Mouse (Mus musculus): ENCODE data around the gene Otor. TPM values are rescaled to one million over a fixed set of nuclear protein-coding genes. Genes with fewer than 3 reads are reported as not detected.

Gene Otor
- total RNA-seq (2021): 1 to 10 TPM in 1 of 2 experiments, not detected in 1; 1.7 TPM

DNA sequence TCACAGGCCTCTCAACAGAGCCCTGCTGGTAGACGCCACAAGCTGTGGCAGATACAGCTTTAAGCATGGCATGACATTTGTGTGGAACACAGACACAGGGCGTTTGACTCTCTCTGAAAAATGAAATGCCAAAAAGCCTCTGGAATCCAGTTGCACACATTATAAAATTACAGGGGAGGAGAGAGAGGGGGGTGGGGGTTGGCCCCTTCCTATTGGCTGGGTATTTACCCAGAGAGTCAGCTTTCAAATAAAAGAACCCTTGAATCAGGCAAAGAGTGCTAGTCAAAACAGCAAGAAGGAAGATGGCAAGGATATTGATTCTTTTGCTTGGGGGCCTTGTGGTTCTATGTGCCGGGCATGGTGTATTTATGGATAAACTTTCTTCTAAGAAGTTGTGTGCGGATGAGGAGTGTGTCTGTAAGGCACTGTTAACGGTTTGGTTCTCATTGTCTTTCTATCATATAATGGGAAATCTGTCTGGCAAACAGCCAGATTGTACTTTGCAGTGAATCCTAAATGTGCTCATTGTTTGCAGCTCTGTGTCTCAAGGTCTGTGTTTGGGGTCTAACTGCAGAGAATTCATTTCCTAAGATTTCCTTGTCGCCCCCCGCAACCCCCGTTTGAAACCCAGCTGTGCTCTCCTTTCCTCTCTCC is at the start of gene Otor:
Gene Otor, plus strand, starts transcription at position 276 of the 654 bp plus-strand sequence.
- intact Hi-C loops (cut with DNase I): no loop called here
- DNase-seq: no peak

DNA sequence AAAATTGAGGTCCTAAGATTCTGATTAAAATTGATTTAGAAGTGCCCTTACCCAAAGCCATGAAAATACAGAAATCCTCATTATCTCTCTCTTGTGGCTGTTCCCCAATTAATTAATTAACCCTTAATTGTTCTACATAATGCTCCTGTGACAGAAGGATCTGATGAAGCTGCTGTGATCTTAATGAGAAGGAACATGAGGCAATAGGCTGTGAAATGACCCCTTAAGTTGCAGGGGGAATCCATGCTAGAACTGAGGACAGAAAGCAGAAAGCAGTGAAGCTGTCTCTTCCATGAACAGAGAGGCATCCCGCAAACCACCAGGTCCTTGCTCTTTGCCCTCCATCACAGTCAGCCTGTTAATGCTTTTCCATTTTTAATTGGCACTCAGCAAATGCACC is 47.0 kb upstream of the Otor start:
- intact Hi-C loops (cut with DNase I): no loop called here
- no peak for DNase-seq

DNA sequence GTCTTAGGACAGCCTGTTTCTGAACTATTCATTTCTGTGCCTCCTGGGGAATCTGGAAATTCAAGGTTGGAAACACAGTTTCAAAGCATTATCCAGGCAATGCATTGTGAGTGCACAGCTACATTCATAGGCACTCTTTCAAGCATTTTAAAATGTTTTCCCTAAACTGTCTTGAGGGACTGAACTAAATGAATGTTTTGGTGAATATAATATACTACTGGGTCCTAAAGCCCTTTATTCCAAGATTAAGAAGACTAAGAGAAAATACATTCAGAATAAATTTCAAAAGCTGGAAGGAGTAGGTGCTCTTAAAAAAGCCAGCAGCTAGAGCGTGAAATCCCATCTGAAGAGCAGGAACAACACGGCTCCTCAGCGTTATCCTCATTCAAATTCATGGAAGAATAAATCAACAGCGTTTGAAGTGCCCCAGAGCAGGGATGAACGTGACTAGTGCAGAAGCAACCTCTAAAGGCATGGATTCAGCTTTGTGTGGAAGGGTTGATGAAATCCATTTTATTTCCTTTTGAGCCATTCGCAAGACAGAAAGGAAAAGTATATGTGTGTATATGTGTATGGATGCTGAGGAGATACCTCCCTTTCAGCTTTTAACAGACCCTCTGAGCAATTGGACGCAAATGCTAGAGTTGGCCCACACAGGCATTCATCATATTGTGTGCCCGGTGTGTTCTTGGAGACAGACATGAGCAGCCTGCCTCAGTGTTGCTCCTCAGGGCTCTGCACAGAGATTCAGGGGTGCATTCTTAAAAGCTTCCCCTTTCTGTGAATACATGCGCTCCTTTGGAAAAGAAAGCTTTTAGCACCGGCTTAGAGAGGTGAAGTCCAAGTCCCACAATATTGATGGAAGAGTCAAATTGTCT is 45.7 kb upstream of the Otor start:
- intact Hi-C loops (cut with DNase I): no loop called here
- no peak for DNase-seq

DNA sequence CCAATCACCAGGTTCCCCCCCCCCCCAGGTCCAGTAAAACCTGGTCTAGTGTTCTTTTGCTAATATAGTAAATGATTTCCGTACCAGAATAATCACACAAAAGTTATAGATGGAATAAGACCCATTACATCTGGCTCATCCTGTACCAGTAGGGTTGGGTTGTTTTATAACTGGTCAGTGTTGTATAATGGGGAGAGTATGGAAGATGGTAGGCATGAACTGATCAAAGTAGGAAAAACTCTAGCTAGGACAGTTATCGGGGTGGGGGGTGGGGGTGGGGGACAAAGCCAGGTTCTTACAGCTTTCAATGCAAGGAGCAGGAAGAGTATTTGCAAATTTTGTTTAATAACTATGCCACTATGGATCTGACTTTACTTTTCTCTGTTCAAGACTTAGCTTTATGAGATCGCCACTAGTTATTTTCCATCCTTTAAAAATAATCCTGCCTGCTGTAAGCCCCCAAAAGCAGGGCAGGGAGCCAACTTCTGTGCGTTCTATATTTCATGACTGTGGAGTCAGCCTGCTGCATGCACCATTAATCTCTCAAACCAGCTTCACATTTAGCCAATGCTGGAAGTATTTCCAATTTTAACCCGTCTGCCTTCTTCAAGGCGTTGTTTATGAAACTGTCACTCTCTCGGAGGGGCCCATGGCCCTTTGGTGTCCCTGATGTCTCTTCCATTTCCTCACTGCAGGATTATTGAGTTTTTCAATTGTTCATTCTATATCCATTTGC is 43.8 kb upstream of the Otor start:
- intact Hi-C loops (cut with DNase I): no loop called here
- DNase-seq: no peak

DNA sequence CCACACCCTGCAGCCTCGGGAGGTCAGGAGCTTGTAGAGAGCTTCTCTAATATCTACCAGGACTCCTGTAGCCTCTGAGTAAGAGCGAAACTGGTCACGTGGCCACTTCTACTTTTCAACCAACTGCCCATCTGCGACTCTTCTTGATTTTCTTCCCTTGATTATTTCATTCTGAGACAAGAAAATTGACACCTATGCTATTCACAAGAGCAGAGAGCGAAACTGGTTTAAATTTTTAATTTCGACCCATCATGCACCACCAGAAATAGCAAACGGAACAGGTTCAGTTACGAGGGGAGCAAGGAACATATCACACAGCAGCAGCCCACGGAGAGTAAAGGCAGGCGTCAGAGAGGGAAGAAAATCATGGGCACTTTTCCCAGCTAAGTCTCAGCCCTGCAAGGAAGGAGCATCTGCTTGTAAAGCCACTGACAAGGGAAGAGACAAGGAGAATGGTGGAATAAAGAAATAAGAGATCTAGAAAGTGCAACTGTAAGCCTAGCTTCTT is 43.1 kb upstream of the Otor start:
- intact Hi-C loops (cut with DNase I): no loop called here
- DNase-seq: no peak

DNA sequence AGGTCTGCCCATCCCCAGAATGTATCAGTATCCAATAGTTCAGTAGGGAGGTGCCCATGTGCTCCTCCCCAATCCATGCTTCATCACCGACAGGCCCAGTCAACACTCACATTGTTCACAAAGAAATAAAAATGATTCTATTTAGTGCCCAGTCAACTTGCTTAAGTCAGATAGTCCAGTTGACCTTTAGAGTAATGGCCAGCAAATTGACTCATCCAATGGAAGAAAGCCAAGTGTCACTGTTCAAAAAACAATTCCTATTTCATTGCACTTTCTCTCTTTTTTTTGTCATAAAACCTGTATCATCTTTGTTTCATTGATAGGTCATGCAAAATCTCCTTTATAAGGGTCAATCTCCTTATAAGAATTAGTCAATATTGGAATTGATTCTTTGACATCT is 36.7 kb upstream of the Otor start:
- no peak for DNase-seq
- intact Hi-C loops (cut with DNase I): no loop called here

DNA sequence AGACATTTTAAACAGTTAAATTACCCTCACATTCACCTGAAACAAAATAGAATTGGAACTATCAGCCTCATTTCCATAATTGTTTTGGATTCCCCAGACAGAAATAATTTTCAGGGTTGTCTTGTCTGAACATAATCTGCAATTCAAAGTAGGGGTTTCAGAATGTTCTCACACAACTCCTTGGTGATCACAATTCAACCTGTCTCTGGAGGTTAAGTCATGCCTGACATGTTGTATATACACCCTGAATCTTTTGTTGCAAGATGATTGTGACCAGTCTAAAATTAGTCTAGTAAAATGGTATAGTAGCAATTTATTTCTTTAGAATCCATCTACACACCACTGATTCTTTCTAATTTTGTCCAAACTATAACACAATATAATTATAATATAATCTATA is 23.0 kb upstream of the Otor start:
- intact Hi-C loops (cut with DNase I): no loop called here
- no peak for DNase-seq

DNA sequence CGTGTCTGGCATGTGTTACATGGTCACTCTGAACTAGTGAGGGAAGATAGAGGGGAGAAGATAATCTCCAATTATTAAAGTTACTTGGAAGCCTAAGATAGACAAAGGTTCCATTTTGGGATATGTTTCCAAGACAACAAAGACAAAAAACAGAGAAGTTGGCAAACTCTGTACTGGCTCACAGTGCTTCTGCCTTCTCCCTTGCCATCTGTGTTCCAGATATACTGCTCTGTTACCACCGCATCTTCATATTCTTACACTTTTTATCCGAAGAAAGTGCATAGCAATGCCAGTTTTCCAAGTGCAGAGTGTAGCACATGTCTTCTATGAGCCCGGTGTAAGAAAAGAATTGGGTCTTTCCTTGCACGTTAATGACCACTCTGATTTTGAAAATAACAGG is 21.5 kb upstream of the Otor start:
- no peak for DNase-seq
- intact Hi-C loops (cut with DNase I): no loop called here

DNA sequence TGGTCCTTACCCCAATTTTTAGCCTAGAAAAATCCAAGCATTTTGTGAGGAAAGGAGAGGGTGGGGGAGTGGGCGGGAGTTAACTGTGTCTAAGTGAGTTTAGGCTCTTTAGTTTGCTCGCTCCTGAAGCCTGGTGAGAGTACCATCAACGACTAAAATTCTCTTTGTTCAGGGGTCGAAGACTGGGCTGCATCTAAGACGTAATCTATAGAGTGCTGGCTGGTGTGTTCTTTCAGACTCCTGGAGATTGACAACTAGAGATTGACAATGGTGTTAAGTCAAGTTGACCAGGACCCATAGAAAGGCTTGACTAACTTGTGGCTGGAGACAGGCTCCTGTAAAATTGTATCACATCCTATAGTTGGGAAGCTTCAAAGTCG is 15.9 kb upstream of the Otor start:
- no peak for DNase-seq
- intact Hi-C loops (cut with DNase I): no loop called here

DNA sequence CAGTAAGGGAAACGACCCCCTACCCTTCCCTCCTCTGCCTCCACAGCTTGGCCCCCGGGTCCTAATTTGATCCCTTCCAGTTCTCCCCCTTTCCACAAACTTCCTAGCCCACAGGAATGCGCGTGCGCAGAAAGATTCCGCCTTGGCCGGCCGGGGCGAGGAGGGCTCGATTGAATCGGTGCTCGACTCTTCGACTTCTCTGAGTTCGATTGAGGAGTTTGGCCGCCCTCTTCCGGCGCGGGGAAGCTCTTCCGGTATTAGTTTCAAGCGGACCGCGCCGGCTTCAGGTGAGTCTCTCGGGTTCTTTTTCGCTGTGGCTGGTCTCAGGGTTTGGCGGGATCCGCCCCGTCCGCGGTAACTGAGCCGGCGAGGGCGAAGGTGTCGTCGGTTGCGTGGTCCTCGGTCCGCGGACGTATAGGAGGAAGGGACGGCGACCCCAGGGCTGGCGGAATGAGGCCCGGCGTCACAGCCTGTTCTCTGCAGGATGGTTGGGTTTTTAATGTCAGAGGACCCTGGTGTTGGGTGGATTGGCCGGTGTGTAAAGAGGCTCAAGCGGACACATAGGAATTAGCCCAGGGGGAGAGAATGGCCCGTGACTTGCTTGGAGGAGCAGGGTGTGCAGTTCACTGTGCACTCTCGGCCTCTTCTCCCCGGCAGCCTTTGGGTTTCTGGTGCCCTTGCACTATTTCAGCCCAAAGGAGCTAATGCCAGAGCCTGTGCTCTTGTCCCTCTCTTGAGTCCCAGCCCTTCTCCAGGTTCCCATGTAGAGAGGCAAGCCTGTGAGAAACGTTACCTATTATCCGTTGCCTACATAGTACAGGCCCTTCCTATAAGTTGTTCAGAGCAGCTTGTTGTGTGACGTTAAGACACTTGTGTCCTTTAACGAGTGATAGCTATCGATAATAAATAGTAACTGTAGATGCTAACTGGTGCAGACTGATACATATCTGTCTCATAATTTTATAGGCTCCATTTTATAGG is 15.2 kb upstream of the Otor start, which contains the start of gene Snrpb2:
Gene Snrpb2, plus strand, starts transcription at position 228 of the 981 bp plus-strand sequence.
- peak; percentile 91 for DNase-seq
- intact Hi-C loops (cut with DNase I): no loop called here

DNA sequence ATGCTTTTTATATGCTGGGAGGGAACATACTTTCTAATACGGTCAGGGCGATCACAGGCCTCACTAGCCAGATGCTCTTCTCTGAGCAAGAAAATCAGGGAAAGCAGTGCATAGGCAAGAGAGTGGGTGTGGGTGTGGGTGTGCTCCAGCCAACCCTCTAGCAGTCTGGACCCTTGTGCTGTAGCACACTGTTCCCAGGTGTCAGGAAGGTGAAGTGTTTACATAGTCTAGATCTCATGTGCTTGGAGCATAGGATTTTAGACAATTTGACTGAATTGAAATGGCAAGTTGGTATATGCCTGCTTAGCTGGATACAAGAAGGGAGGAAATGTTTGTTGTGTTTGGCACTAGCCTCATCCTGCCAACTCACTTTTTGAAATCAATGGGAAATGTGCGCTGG is 12.4 kb upstream of the Otor start:
- intact Hi-C loops (cut with DNase I): no loop called here
- DNase-seq: no peak

DNA sequence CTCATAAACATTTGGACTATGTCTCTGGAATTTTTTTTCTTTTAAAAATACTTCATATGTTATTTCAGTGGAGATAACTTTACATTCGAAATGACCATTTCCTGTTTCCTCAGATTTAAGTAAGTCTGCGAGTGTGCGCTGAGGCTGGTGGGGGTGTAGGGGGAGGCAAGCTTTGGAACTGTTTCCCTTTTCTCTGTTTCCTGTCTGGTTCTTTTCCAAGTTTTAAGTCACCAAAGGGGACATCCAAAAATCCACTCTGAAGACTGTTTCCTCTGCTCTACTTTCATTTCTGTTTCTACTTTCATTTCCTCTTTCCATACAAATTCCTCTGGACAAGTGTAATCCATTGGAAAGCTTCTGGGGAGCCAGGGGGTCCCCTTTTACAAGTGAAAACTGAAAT is 3.4 kb downstream of the Otor start:
- intact Hi-C loops (cut with DNase I): no loop called here
- DNase-seq: no peak

DNA sequence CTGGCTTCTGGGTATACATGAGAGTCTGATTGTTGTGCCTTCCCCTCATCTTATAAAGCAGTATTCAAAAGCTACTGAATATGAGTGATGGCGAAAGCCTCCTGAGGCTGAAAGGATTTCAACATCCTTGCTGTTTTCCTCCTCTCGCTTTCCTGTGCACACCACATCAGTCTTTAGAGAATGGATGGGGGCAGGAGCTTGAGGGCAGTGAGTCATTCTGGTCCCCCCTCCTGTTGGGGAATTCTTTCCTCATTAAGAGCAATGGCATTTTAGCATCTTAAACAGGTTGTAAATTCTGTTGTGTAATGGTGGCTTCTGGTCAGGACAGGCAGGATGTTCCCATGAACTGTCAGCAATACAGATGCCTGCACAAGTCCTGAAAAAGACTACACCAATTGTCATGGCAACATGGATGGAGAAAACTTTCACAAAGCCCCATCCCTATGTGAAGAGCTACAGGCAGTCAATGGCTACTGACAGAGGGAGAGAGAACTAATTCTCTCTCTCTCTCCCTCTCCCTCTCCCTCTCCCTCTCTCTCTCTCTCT is 6.7 kb downstream of the Otor start:
- intact Hi-C loops (cut with DNase I): no loop called here
- no peak for DNase-seq

DNA sequence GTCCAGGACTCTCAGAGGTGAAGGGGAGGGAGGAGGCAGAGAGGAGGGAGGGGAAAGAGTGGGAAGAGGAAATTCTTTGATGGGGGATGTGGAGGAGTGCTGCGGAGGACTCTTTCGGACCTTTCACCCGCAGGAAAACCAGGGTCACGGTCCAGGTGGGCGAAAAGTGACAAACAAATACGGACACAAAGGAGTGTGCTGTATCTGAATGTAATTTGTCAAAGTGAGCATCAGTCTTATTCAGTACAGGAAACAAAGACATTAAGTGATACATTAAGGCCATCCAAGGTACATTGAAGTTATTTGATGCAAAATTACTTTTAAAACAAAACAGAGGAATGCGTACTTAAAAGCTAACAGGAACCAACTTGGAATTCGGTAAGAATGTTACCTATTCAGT is 11.6 kb downstream of the Otor start:
- intact Hi-C loops (cut with DNase I): loop anchor here (10.0 kb wide), 1 partner anchor 225 kb away; no protein-coding TSS in a partner anchor
- no peak for DNase-seq

DNA sequence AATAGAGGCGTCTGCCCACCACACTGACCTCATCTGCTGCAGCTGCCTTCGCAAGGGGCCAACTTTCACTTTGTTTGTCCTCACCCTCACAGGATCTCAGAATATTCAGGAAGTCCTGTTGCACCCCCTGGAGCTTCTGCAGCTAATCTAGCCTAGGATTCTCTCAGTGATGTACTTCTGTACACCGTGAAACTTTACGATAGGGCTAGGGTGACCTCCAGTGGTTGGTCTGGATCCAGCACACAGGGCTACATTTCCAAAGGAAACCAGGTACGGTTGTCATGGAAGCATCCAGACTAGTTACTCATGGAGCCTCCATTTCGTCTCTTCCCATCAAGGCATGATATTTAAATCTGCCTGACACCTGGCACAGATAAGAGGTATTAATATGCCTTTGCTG is 15.5 kb downstream of the Otor start:
- peak; percentile 61 for DNase-seq
- intact Hi-C loops (cut with DNase I): loop anchor here (10.0 kb wide), 1 partner anchor 229 kb away; no protein-coding TSS in a partner anchor

DNA sequence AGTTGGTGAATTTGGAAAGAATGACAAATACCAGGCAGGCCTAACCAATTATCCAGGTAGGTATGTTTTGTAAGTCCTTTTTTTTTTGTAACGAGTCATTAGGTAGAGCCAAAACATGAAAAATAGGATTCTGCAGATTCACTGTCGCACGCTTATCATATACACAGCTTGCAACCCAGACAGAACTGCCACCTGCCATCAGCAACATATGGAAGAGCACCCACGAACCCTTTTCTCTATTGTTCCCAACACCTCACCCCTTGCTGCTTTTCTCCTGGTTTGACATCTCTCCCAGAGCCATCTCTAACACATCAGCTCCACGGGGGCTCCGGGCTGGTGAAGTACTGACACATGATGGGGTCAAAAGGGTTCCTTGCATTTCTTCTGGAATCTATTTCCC is 16.5 kb downstream of the Otor start:
- intact Hi-C loops (cut with DNase I): loop anchor here (10.0 kb wide), 1 partner anchor 230 kb away; no protein-coding TSS in a partner anchor
- no peak for DNase-seq

DNA sequence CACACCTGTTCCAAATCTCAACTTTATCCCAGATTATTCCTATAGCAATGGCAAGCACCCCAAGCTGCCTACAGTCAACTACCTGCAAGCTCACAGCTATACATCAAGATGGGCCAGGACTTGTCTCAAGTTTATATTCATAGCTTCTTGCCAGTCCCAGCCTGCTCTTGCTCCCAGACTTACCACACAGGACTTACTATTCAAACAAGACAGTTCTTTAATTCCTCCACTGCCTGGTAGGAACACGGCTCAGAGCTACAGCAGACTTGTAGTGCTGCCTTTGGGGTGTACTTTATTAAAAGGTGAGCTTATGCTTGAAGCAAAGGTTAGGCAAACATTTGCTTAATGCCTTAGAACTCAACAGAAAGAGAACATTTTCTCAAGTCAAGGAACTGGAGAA is 18.9 kb downstream of the Otor start:
- intact Hi-C loops (cut with DNase I): loop anchor here (10.0 kb wide), 1 partner anchor 232 kb away; no protein-coding TSS in a partner anchor
- DNase-seq: no peak

DNA sequence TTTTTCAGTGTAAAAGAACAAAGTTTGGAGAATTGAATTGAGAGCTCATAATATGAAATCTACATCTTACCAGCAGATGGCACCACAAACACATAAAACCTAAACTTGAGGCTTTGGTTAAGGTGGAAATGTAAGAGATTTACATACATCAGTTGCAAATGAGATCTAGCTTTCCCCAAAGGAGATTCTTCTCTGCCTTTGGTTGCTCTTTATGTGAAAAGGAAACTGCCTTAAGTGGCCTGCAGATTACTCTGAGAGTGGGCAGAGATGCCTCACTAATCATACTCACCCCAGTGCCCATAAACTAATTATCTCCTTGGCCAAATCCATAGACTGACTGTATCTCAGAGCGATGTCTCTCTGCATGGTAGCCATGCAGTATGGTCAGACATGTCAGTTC is 35.6 kb downstream of the Otor start:
- intact Hi-C loops (cut with DNase I): loop anchor here (10.0 kb wide), 1 partner anchor 1341 kb away; no protein-coding TSS in a partner anchor
- DNase-seq: no peak

DNA sequence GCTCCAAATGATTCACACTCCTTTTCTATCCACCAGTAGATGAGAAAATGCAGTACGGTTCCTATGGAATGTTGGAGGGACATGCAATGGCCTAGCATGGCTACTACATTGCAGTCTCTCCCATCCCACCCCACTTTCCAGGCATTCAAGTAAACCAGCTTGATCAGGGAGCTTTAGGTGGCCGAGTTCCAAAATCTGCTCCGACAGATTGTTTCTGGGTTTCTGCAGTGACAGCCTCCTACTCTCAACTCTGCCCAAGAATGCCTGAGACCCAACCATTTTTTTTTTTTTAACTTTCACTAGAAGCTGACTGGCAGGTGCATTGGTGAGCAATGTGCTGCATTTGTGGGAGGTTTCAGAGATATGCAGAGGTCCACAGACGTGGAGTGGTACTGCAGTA is 36.4 kb downstream of the Otor start:
- peak; percentile 43 for DNase-seq
- intact Hi-C loops (cut with DNase I): loop anchor here (5.0 to 10.0 kb wide), 2 partner anchors 663 to 1340 kb away; no protein-coding TSS in a partner anchor
